Comparison of ENCODE assay signal across 29 mouse cellular contexts in genomic region chr17:55904131-55904530, GRCm38 (mm10). TPM values are rescaled to one million over a fixed set of nuclear protein-coding genes. Genes with fewer than 3 reads are reported as not detected.
DNase-seq lines count a peak whose midpoint lies in the region; ATAC-seq and TF ChIP-seq lines count a peak whose summit lies in the region.
"Had no signal": no experiment of that assay in that cellular context is flagged by ENCODE, and none has a peak within 500 bp of the region (broad histone marks: within the 10 kb centered on the region; RNA-seq: fewer than 3 reads in every experiment).

No protein-coding gene starts in this region.

- no peak overlapping the region for H3K4me2 ChIP-seq in kidney, embryonic 14.5 days (replicated peaks; ENCODE audit: low read depth, low read length)
- H3K4me2 ChIP-seq in intestine, embryonic 16.5 days (ENCODE audit: low read depth, low read length) = no peak overlapping the region
- no peak overlapping the region for H3K4me2 ChIP-seq in stomach, embryonic 15.5 days
- no peak overlapping the region for H3K4me2 ChIP-seq in hindbrain, embryonic 12.5 days (replicated peaks)
- H3K4me2 ChIP-seq: heart, embryonic 15.5 days; hindbrain, embryonic 13.5 days; limb, embryonic 13.5 days; midbrain, embryonic 15.5 days; neural tube, embryonic 15.5 days had no signal

- DNase-seq in kidney, adult 11 months = no peak
- no peak for DNase-seq in liver, adult 2 months (ENCODE audit: extremely low read depth, low read depth, low spot score)
- DNase-seq in liver = no peak
- DNase-seq: adrenal gland, postnatal 10 days; cerebellum, adult 8-10 months; cerebellum, postnatal 36 days; gastrocnemius, postnatal 25 days; heart, adult 11 months; lung, adult 2 months; lung, postnatal 10 days; retina, postnatal 1 day; right cerebral cortex, postnatal 14 days; thymus, adult 2 months; thymus, postnatal 36 days had no signal

- peak overlapping the region; percentile 59; the same call in 1 of the 2 replicates for H3K27ac ChIP-seq in kidney, embryonic 14.5 days (ENCODE audit: low read depth, low read length)
- H3K27ac ChIP-seq in liver, adult 2 months (replicated peaks; ENCODE audit: insufficient read depth, low read depth, low read length) = peak overlapping the region; percentile 66
- H3K27ac ChIP-seq in intestine, embryonic 16.5 days (ENCODE audit: low read length) = no peak overlapping the region; the same call in 1 of the 2 replicates
- peak overlapping the region; percentile 52 for H3K27ac ChIP-seq in stomach, embryonic 15.5 days
- H3K27ac ChIP-seq in hindbrain, embryonic 12.5 days = no peak overlapping the region
- H3K27ac ChIP-seq: heart, embryonic 10.5 days; heart, embryonic 15.5 days; hindbrain, embryonic 13.5 days; limb, embryonic 13.5 days; macrophage; midbrain, embryonic 10.5 days; midbrain, embryonic 15.5 days; neural tube, embryonic 15.5 days had no signal

- H3K4me3 ChIP-seq in kidney, embryonic 14.5 days (ENCODE audit: low read length) = no peak overlapping the region
- no peak overlapping the region; the same call in 1 of the 2 replicates for H3K4me3 ChIP-seq in liver, adult 2 months (ENCODE audit: insufficient read depth, low read depth, low read length)
- H3K4me3 ChIP-seq in intestine, embryonic 16.5 days (ENCODE audit: low read length) = no peak overlapping the region
- no peak overlapping the region for H3K4me3 ChIP-seq in stomach, embryonic 15.5 days (replicated peaks)
- no peak overlapping the region for H3K4me3 ChIP-seq in hindbrain, embryonic 12.5 days
- H3K4me3 ChIP-seq: heart, embryonic 10.5 days; heart, embryonic 15.5 days; hindbrain, embryonic 13.5 days; limb, embryonic 13.5 days; midbrain, embryonic 10.5 days; midbrain, embryonic 15.5 days; neural tube, embryonic 15.5 days had no signal

- 0 out of 2 replicates have a peak, but pooled peaks cover 3% of the 10 kb centered on the region for H3K9me3 ChIP-seq in kidney, embryonic 14.5 days (ENCODE audit: control insufficient read depth, low read length)
- H3K9me3 ChIP-seq in intestine, embryonic 16.5 days (ENCODE audit: control insufficient read depth, low read length) = no peaks in the 10 kb centered on the region
- H3K9me3 ChIP-seq in stomach, embryonic 15.5 days = no peaks in the 10 kb centered on the region
- H3K9me3 ChIP-seq in hindbrain, embryonic 12.5 days (replicated peaks) = no peaks in the 10 kb centered on the region; the same call in 1 of the 2 replicates
- H3K9me3 ChIP-seq: heart, embryonic 15.5 days; hindbrain, embryonic 13.5 days; limb, embryonic 13.5 days; midbrain, embryonic 10.5 days; midbrain, embryonic 15.5 days; neural tube, embryonic 15.5 days had no signal

- no peaks in the 10 kb centered on the region for H3K27me3 ChIP-seq in kidney, embryonic 14.5 days (ENCODE audit: control insufficient read depth, insufficient read depth, low read length)
- no peaks in the 10 kb centered on the region for H3K27me3 ChIP-seq in liver, adult 2 months (ENCODE audit: control insufficient read depth, insufficient read depth, low read length)
- H3K27me3 ChIP-seq in intestine, embryonic 16.5 days (replicated peaks; ENCODE audit: control insufficient read depth, insufficient read depth, low read length) = no peaks in the 10 kb centered on the region
- no peaks in the 10 kb centered on the region for H3K27me3 ChIP-seq in stomach, embryonic 15.5 days (replicated peaks)
- no peaks in the 10 kb centered on the region for H3K27me3 ChIP-seq in hindbrain, embryonic 12.5 days
- H3K27me3 ChIP-seq: heart, embryonic 15.5 days; hindbrain, embryonic 13.5 days; limb, embryonic 13.5 days; midbrain, embryonic 15.5 days; neural tube, embryonic 15.5 days had no signal

- H3K79me2 ChIP-seq in liver, adult 2 months (ENCODE audit: control insufficient read depth, insufficient read depth, low read length) = no peaks in the 10 kb centered on the region

- no peak for TF ChIP-seq CTCF in liver, adult 2 months (IDR thresholded peaks at IDR 0.05; ENCODE audit: low read depth, low read length)

- H3K4me1 ChIP-seq in kidney, embryonic 14.5 days (ENCODE audit: control insufficient read depth, insufficient read depth, low read length) = no peaks in the 10 kb centered on the region
- H3K4me1 ChIP-seq in liver, adult 2 months (ENCODE audit: control insufficient read depth, insufficient read depth, low read length) = no peaks in the 10 kb centered on the region
- H3K4me1 ChIP-seq in intestine, embryonic 16.5 days (ENCODE audit: control insufficient read depth, insufficient read depth, low read length) = no peaks in the 10 kb centered on the region
- H3K4me1 ChIP-seq in stomach, embryonic 15.5 days = no peaks in the 10 kb centered on the region
- H3K4me1 ChIP-seq in hindbrain, embryonic 12.5 days = no peaks in the 10 kb centered on the region
- H3K4me1 ChIP-seq: heart, embryonic 10.5 days; heart, embryonic 15.5 days; hindbrain, embryonic 13.5 days; limb, embryonic 13.5 days; midbrain, embryonic 10.5 days; midbrain, embryonic 15.5 days; neural tube, embryonic 15.5 days had no signal

- H3K36me3 ChIP-seq in kidney, embryonic 14.5 days (ENCODE audit: control insufficient read depth, insufficient read depth, low read length) = no peaks in the 10 kb centered on the region
- H3K36me3 ChIP-seq in liver, adult 2 months (ENCODE audit: control insufficient read depth, insufficient read depth, low read length) = no peaks in the 10 kb centered on the region
- H3K36me3 ChIP-seq in intestine, embryonic 16.5 days (ENCODE audit: control insufficient read depth, insufficient read depth, low read length) = no peaks in the 10 kb centered on the region
- no peaks in the 10 kb centered on the region for H3K36me3 ChIP-seq in stomach, embryonic 15.5 days
- H3K36me3 ChIP-seq in hindbrain, embryonic 12.5 days = no peaks in the 10 kb centered on the region
- H3K36me3 ChIP-seq: heart, embryonic 10.5 days; heart, embryonic 15.5 days; midbrain, embryonic 10.5 days; midbrain, embryonic 15.5 days had no signal

- H3K9ac ChIP-seq in kidney, embryonic 14.5 days (ENCODE audit: low read depth, low read length) = no peak overlapping the region
- H3K9ac ChIP-seq in liver, adult 2 months (ENCODE audit: low read depth, low read length) = peak overlapping the region; percentile 10
- no peak overlapping the region for H3K9ac ChIP-seq in intestine, embryonic 16.5 days (ENCODE audit: low read depth, low read length)
- H3K9ac ChIP-seq in stomach, embryonic 15.5 days = no peak overlapping the region
- H3K9ac ChIP-seq in hindbrain, embryonic 12.5 days = no peak overlapping the region
- H3K9ac ChIP-seq: heart, embryonic 15.5 days; hindbrain, embryonic 13.5 days; limb, embryonic 13.5 days; midbrain, embryonic 15.5 days; neural tube, embryonic 15.5 days had no signal

- WGBS in kidney, embryonic 14.5 days = 67% methylated on average over 6 of the region's 6 CpGs
- WGBS in liver, adult 2 months = 26% methylated on average over 6 of the region's 6 CpGs
- 67% methylated on average over 6 of the region's 6 CpGs for WGBS in intestine, embryonic 16.5 days
- 70% methylated on average over 6 of the region's 6 CpGs for WGBS in stomach, embryonic 15.5 days
- 74% methylated on average over 6 of the region's 6 CpGs for WGBS in hindbrain, embryonic 12.5 days

- TF ChIP-seq POLR2A in liver, adult 2 months (IDR thresholded peaks at IDR 0.05; ENCODE audit: extremely low read depth, insufficient read depth, low read length) = no peak

- no peak for ATAC-seq in kidney, embryonic 14.5 days (ENCODE audit: low FRiP score, low TSS enrichment)
- ATAC-seq in intestine, embryonic 16.5 days = peak; percentile 81
- ATAC-seq in stomach, embryonic 15.5 days (ENCODE audit: insufficient read depth, low FRiP score, low read depth) = 0 out of 2 replicates have a peak, but pooled peaks have one; percentile 35
- no peak for ATAC-seq in hindbrain, embryonic 12.5 days (ENCODE audit: low FRiP score)
- ATAC-seq: forebrain, embryonic 14.5 days; midbrain, embryonic 15.5 days; Patski had no signal

RNA-seq across cellular contexts. Expression of gene Zfp959, which starts 12.2 kb away (rescaled TPM):
- polyA plus RNA-seq in kidney, embryonic 14.5 days (2014; fragmentation: Nextera tagmentation; extraction: Ambion mirVana) = 17.9 and 19.4 TPM in 2 replicates
- 5.8 and 8.3 TPM in 2 replicates for total RNA-seq in liver, adult 2 months (2014; rRNA removed)
- polyA plus RNA-seq in liver, adult 2 months (2012; rRNA removed) = 0.77 and 1.2 TPM in 2 replicates
- 7.9 and 10.8 TPM in 2 replicates for polyA plus RNA-seq in intestine, embryonic 16.5 days (2015; fragmentation: Nextera tagmentation; extraction: Ambion mirVana)
- 14.0 and 15.1 TPM in 2 replicates for polyA plus RNA-seq in stomach, embryonic 15.5 days (2015; fragmentation: Nextera tagmentation; extraction: Ambion mirVana)
- polyA plus RNA-seq in hindbrain, embryonic 12.5 days (2016; fragmentation: Nextera tagmentation; extraction: Ambion mirVana) = 13.0 and 15.1 TPM in 2 replicates

RNA-seq across cellular contexts. Expression of gene Zfp119a, which starts 25.4 kb away (rescaled TPM):
- polyA plus RNA-seq in kidney, embryonic 14.5 days (2014; fragmentation: Nextera tagmentation; extraction: Ambion mirVana) = 8.6 and 11.9 TPM in 2 replicates
- 4.7 and 5.2 TPM in 2 replicates for total RNA-seq in liver, adult 2 months (2014; rRNA removed)
- 0.24 and 0.35 TPM in 2 replicates for polyA plus RNA-seq in liver, adult 2 months (2012; rRNA removed)
- polyA plus RNA-seq in intestine, embryonic 16.5 days (2015; fragmentation: Nextera tagmentation; extraction: Ambion mirVana) = 5.1 and 5.7 TPM in 2 replicates
- polyA plus RNA-seq in stomach, embryonic 15.5 days (2015; fragmentation: Nextera tagmentation; extraction: Ambion mirVana) = 9.4 and 9.9 TPM in 2 replicates
- polyA plus RNA-seq in hindbrain, embryonic 12.5 days (2016; fragmentation: Nextera tagmentation; extraction: Ambion mirVana) = 11.0 and 11.4 TPM in 2 replicates
- polyA plus RNA-seq: small intestine, adult 2 months had no signal

RNA-seq across cellular contexts. Expression of gene Zfp119b, which starts 45.2 kb away (rescaled TPM):
- polyA plus RNA-seq in kidney, embryonic 14.5 days (2014; fragmentation: Nextera tagmentation; extraction: Ambion mirVana) = 6.8 and 6.9 TPM in 2 replicates
- total RNA-seq in liver, adult 2 months (2014; rRNA removed) = 3.1 and 4.3 TPM in 2 replicates
- polyA plus RNA-seq in liver, adult 2 months (2012; rRNA removed) = 0.26 and 0.40 TPM in 2 replicates
- polyA plus RNA-seq in intestine, embryonic 16.5 days (2015; fragmentation: Nextera tagmentation; extraction: Ambion mirVana) = 4.1 and 4.4 TPM in 2 replicates
- 6.1 and 6.9 TPM in 2 replicates for polyA plus RNA-seq in stomach, embryonic 15.5 days (2015; fragmentation: Nextera tagmentation; extraction: Ambion mirVana)
- polyA plus RNA-seq in hindbrain, embryonic 12.5 days (2016; fragmentation: Nextera tagmentation; extraction: Ambion mirVana) = 6.2 and 6.3 TPM in 2 replicates

RNA-seq across cellular contexts. Expression of gene Ebi3, which starts 48.3 kb away (rescaled TPM):
- 2.0 and 2.2 TPM in 2 replicates for polyA plus RNA-seq in kidney, embryonic 14.5 days (2014; fragmentation: Nextera tagmentation; extraction: Ambion mirVana)
- 0.18 and 1.3 TPM in 2 replicates for total RNA-seq in liver, adult 2 months (2014; rRNA removed)
- 0.61 and 2.3 TPM in 2 replicates for polyA plus RNA-seq in liver, adult 2 months (2012; rRNA removed)
- polyA plus RNA-seq in intestine, embryonic 16.5 days (2015; fragmentation: Nextera tagmentation; extraction: Ambion mirVana) = 2.6 and 2.9 TPM in 2 replicates
- 4.1 TPM in 2 replicates for polyA plus RNA-seq in stomach, embryonic 15.5 days (2015; fragmentation: Nextera tagmentation; extraction: Ambion mirVana)
- 2.6 and 4.4 TPM in 2 replicates for polyA plus RNA-seq in hindbrain, embryonic 12.5 days (2016; fragmentation: Nextera tagmentation; extraction: Ambion mirVana)
- polyA plus RNA-seq: Patski had no signal

RNA-seq across cellular contexts. Expression of gene Yju2, which starts 54.8 kb away (rescaled TPM):
- polyA plus RNA-seq in kidney, embryonic 14.5 days (2014; fragmentation: Nextera tagmentation; extraction: Ambion mirVana) = 24.3 and 27.9 TPM in 2 replicates
- total RNA-seq in liver, adult 2 months (2014; rRNA removed) = 3.6 and 4.1 TPM in 2 replicates
- 3.4 and 4.1 TPM in 2 replicates for polyA plus RNA-seq in liver, adult 2 months (2012; rRNA removed)
- 19.7 and 21.5 TPM in 2 replicates for polyA plus RNA-seq in intestine, embryonic 16.5 days (2015; fragmentation: Nextera tagmentation; extraction: Ambion mirVana)
- 22.0 and 24.8 TPM in 2 replicates for polyA plus RNA-seq in stomach, embryonic 15.5 days (2015; fragmentation: Nextera tagmentation; extraction: Ambion mirVana)
- 24.1 and 26.7 TPM in 2 replicates for polyA plus RNA-seq in hindbrain, embryonic 12.5 days (2016; fragmentation: Nextera tagmentation; extraction: Ambion mirVana)

Comparison
In these comparisons a context has a peak if more than half of its experiments do, and no peak if none do; other contexts are left out.
1. ATAC-seq: peak in intestine, embryonic 16.5 days (single experiment) and stomach, embryonic 15.5 days (single experiment); none in kidney, embryonic 14.5 days (single experiment) and hindbrain, embryonic 12.5 days (single experiment).
2. H3K27ac ChIP-seq: peak in kidney, embryonic 14.5 days (single experiment), liver, adult 2 months (single experiment) and stomach, embryonic 15.5 days (single experiment); none in intestine, embryonic 16.5 days (single experiment) and hindbrain, embryonic 12.5 days (single experiment).